Mouse (Mus musculus) macrophage (primary cell): ENCODE measurements around the gene Babam1. TPM values are rescaled to one million over a fixed set of nuclear protein-coding genes. Genes with fewer than 3 reads are reported as not detected.
"Not testable (repeated sequence)": the region's sequence is repeated elsewhere in the genome, so short reads cannot be mapped to it uniquely, and the experiment has no call there.

Experiments
- H3K27ac ChIP-seq: fragments of 350-480 bp; formaldehyde crosslinking; 2 replicates; pipeline ENCODE4 v1.9.0; 2021
- H3K36me3 ChIP-seq: fragments of 350-480 bp; formaldehyde crosslinking; 2 replicates; pipeline ENCODE4 v1.9.0; 2021; ENCODE audit errors: inconsistent target
- H3K4me3 ChIP-seq: fragments of 350-480 bp; formaldehyde crosslinking; 2 replicates; pipeline ENCODE4 v1.9.0; 2021; ENCODE audit errors: inconsistent target
- H3K79me2 ChIP-seq: fragments of 350-480 bp; formaldehyde crosslinking; 2 replicates; pipeline ENCODE4 v1.9.0; 2021; ENCODE audit errors: inconsistent target
- WGBS: methylation state at CpG from one replicate; pipeline ENCODE4 v1.1.7; 2026; ENCODE audit warnings: inconsistent platforms; ENCODE audit not compliant: missing documents; 5-methylcytosine and 5-hydroxymethylcytosine counted together
- polyA plus RNA-seq: library from polyadenylated mRNA; stranded (reverse); fragments of 250-400 nt; gene quantifications from 3 replicates; pipeline ENCODE4 v1.2.4, GENCODE M21; 2018; ENCODE audit warnings: inconsistent platforms

Babam1 gene
- polyA plus RNA-seq, 1 experiment from 2014 or later, result 91.2 TPM

DNA sequence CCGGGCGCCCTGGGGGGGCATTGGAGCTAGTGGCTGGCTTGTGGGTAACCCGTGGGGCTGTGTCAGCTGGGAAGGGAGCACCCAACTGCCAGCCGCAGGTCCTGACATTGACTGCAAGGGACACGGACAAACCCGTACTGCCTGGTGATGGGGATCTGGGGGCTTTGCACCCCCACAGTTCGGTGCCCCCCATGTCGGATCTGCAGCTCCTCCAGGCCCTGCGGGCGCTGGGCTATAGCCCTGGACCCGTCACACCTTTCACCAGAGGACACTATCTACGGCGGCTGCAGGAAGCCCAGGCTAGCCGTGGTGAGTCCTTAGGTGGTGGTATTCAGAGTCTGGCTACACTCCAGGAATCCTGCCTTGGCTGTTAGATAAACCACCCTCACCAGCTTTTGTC lies 10.8 kb downstream of the Babam1 start:
- 88% methylated on average over 13 of the region's 14 CpGs for WGBS
- peaks cover 3% of the 10 kb centered on the region; the same call in 1 of the 2 replicates for H3K79me2 ChIP-seq
- H3K4me3 ChIP-seq, result no peak overlapping the region
- no peak overlapping the region for H3K27ac ChIP-seq
- no peaks in the 10 kb centered on the region for H3K36me3 ChIP-seq

DNA sequence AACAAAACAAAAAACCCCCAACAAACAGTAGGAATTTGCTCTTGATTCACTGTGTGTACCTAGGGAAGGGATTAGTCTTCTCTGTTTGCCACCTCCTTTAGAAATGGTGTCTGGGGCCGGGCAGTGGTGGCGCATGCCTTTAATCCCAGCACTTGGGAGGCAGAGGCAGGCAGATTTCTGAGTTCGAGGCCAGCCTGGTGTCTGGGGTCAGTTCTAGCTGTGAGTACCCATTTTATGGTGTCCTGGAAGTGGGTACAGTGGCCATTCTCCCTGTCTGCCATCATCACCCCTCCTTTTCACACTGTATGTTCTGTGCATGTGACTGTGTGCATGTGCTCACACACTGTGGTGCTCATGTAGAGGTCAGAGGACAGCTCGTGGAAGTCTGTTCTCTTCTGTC lies 11.6 kb downstream of the Babam1 start:
- Histone ChIP-seq H3K79me2 (peaks cover 3% of the 10 kb centered on the region; the same call in 1 of the 2 replicates), H3K4me3 (no peak overlapping the region), H3K27ac (no peak overlapping the region), H3K36me3 (no peaks in the 10 kb centered on the region)
- WGBS, result 91% methylated on average over 4 of the region's 4 CpGs

DNA sequence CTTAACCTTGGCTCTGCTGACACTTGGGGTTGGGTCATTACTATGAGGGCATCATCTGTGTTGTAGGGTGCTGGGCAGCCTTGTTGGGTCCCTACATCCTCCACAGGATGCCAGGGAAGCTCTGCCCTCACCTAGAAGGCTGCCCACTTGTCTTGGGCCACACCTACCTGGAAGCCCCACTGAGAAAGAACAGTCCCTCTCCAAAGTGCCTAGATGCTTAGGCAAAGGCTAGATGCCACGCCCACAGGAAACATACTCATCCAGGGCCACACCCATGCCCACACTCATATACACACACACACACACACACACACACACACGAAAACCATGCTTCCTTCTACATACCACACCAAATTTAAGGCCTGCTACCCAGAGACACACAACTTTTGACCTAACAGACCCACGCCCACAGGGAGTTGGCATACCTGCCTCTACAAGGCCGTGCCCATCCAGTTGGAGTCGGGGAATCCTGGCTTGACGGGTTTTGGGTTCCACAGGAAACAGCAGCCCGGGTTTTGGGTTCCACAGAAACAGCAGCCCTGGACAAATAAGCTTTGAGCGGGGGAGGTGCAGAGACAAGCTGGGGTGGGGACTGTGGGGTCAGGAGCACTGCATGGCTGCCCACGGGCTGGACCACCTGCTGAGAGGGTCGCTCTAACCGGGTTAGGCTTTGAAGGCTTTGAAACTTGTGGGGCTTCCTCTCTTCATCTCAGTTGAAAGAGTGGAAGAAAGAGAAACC lies 15.0 kb downstream of the Babam1 start:
- no peaks in the 10 kb centered on the region; the same call in 1 of the 2 replicates for H3K79me2 ChIP-seq
- 54% methylated on average over 9 of the region's 11 CpGs for WGBS
- H3K27ac ChIP-seq, result no peak overlapping the region
- no peaks in the 10 kb centered on the region for H3K36me3 ChIP-seq
- H3K4me3 ChIP-seq, result no peak overlapping the region

DNA sequence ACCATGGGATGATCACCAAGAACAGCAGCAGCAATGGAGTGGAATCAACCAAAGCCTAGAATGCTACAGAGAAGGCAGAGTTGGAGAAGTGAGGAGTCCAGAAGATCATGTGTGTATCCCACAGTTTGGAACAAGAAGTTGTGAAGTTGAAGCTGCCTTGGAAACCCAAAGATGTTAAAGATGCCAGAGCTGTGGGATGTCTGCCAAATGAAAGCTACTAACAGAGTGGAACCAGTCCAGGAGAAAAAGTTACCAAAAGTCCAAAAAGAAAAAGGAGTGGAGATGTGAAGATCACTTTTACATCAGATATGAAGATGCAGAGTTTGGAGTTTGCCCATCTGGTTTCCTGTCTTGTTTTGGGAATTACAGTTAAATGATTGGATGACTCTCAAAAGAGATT lies 25.5 kb downstream of the Babam1 start:
- Histone ChIP-seq H3K36me3 (no peaks in the 10 kb centered on the region), H3K27ac (no peak overlapping the region), H3K79me2 (no peaks in the 10 kb centered on the region), H3K4me3 (no peak overlapping the region)

DNA sequence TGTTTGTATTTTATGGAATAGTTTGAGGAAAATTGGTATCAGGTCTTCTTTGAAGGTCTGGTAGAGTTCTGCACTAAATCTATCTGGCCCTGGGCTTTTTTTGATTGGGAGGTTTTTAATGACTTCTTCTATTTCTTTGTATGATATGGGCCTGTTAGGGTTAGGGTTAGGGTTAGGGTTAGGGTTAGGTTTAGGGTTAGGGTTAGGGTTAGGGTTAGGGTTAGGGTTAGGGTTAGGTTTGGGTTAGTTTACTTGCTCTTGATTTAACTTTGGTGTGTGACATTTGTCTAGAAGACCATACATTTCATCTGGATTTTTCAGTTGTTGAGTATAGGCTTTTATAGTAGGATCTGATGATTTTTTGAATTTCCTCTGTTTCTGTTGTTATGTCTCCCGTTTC lies 36.3 kb downstream of the Babam1 start:
- not testable (repeated sequence) for H3K36me3 ChIP-seq, H3K27ac ChIP-seq, H3K79me2 ChIP-seq, H3K4me3 ChIP-seq
- WGBS, result 89% methylated on average over 1 of the region's 1 CpGs

DNA sequence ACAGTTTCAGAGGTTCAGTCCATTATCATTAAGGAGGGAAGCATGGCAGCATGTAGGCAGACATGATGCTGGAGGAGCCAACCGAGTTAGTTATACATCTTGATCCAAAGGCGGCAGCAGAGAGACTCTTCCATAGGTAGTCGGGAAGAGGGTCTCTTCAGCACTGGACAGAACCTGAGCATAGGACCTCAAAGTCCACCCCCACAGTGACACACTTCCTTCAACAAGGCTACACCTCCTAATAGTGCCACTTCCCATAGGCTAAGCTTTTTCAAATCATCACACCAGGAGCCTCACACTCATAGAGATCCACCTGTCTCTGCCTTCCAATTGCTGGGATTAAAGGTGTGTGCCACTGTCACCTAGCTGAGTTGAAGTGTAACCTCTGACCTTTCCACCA lies 40.4 kb downstream of the Babam1 start:
- no peaks in the 10 kb centered on the region for H3K36me3 ChIP-seq
- WGBS, result 63% methylated on average over 3 of the region's 3 CpGs
- no peak overlapping the region for H3K27ac ChIP-seq
- no peaks in the 10 kb centered on the region for H3K79me2 ChIP-seq
- H3K4me3 ChIP-seq, result no peak overlapping the region

DNA sequence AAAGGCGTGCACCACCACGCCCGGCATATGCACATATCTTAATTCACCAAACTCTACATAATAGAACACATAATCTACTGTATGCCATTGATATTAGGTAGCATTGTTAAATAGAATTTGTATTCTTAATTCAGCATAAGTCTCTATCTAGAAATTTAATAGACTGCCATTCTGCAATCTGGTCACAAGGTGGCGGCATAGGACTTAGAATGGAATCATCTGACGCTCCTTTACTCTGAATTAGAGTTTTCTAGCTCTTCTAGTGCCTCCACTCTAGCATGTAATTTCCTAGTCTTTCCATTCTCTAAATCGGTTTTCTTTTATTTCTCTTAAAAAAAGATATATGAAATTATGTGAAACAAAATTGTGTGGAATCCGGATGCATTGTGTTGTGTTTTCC lies 44.7 kb downstream of the Babam1 start:
- no peak overlapping the region for H3K4me3 ChIP-seq
- WGBS, result 0% methylated on average over 7 of the region's 7 CpGs
- no peak overlapping the region for H3K27ac ChIP-seq
- no peaks in the 10 kb centered on the region for H3K79me2 ChIP-seq
- no peaks in the 10 kb centered on the region for H3K36me3 ChIP-seq

DNA sequence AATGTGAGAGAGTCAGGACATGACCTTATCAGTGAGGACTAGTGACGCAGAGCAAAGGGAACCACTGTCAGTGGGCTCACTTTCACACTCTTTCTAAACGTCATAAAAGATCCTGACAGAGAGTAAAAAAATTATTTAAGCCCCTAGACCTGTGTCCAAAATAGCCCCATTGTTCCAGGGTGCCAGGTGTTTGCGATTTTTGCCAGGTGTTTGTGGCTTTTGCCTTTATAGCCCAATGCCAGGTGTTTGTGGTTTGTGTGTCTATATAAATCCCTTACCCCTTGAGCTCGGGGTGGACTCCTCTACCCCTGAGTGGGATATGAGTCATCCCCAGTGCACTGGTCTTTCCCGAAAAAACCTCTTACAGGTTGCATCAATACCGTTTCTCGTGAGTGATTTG lies 48.4 kb downstream of the Babam1 start:
- Histone ChIP-seq H3K4me3 (no peak overlapping the region), H3K36me3 (no peaks in the 10 kb centered on the region), H3K27ac (no peak overlapping the region), H3K79me2 (no peaks in the 10 kb centered on the region)
- WGBS, result 78% methylated on average over 6 of the region's 7 CpGs

DNA sequence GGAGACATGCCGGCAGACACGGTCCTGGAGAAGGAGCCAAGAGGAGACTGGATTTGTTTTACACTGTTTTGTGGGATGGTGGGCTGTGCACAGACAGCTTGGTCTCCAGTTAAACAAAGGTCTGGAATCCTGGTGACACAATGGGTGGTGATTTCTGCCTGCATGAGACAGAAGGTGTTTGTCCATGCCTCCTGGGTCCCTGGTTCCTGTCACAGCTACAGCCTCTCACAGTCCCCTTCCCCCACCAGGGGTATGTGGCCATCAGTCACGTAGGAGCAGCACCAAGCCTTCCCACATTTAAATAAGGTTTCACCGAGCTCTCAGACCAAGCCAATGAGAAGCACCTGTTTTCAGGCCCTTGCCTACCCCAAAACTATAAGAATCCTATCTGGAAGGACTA lies 54.7 kb downstream of the Babam1 start:
- WGBS, result 96% methylated on average over 4 of the region's 4 CpGs
- H3K27ac ChIP-seq, result no peak overlapping the region
- no peaks in the 10 kb centered on the region for H3K79me2 ChIP-seq
- H3K4me3 ChIP-seq, result no peak overlapping the region
- no peaks in the 10 kb centered on the region for H3K36me3 ChIP-seq

DNA sequence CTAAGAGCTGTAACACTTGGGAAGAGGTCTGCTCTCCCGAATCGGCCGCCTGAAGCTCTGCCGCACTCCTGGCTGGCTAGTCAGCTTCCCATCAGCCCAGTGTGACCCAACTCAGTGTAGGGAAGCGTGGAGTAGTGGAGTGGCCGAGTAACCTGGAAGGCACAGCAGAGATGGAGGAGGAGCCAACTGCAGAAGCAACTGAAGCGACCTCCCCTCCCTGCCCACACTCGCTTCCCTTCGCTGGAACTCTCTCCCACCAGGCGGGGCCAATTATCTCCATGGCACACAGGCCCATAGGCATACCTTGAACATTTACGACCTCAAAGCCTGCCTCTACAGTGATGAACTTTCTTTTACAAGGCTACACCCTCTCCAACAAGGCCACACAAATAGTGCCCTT lies 55.1 kb downstream of the Babam1 start:
- Histone ChIP-seq H3K36me3 (no peaks in the 10 kb centered on the region), H3K4me3 (no peak overlapping the region), H3K79me2 (no peaks in the 10 kb centered on the region), H3K27ac (no peak overlapping the region)
- WGBS, result 75% methylated on average over 10 of the region's 11 CpGs

DNA sequence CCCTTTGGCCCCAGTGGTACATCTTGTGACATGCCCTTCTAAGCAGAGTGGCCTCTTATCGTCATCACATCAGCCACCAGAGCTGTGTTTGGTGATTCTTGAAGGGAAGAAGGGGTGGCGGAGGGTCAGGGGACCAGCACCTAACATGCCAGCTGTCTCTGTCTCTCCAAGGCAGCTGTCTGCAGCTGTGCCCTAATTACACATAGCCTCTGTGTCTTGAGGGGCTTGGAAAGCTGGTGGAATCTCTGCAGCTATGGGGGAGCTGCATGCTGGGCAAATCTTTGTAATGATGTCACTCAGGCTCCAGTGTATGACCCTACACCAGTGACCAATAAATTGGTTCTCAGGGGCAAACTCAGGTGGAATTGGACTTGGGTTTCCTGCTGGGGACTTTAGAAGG lies 56.0 kb downstream of the Babam1 start:
- Histone ChIP-seq H3K27ac (no peak overlapping the region), H3K79me2 (no peaks in the 10 kb centered on the region)
- WGBS, result 83% methylated on average over 2 of the region's 2 CpGs

More for the DNA sequence above, 56.0 kb downstream of the Babam1 start:
- no peaks in the 10 kb centered on the region for H3K36me3 ChIP-seq
- H3K4me3 ChIP-seq, result no peak overlapping the region

Other genes with a start within 250 kb of the Babam1 start
- gene Myo9b, start 124.1 kb upstream of the Babam1 start, polyA plus RNA-seq, result 89.8 to 105 TPM (median 97.3 TPM) in 3 replicates
- 38.3 to 72.4 TPM (median 41.3 TPM) in 3 replicates for gene Haus8, start 123.9 kb upstream of the Babam1 start, polyA plus RNA-seq
- gene Use1, start 30.0 kb upstream of the Babam1 start, polyA plus RNA-seq, result 88.4 to 157 TPM (median 128 TPM) in 3 replicates
- 10.2 to 15.8 TPM (median 13.3 TPM) in 3 replicates for gene Ocel1, start 25.6 kb upstream of the Babam1 start, polyA plus RNA-seq
- gene Nr2f6, start 14.9 kb upstream of the Babam1 start, polyA plus RNA-seq, result 3.7 to 12.5 TPM (median 11.6 TPM) in 3 replicates
- not detected in 3 replicates for gene Ushbp1, start 1.1 kb upstream of the Babam1 start, polyA plus RNA-seq
- 0.33 to 1.1 TPM in 2 of 3 replicates, not detected in the other for gene Ankle1, start 9.1 kb downstream of the Babam1 start, polyA plus RNA-seq
- gene Abhd8, start 66.8 kb downstream of the Babam1 start, polyA plus RNA-seq, result 3.6 to 9.9 TPM (median 9.8 TPM) in 3 replicates
- gene Mrpl34, start 68.1 kb downstream of the Babam1 start, polyA plus RNA-seq, result 46.4 to 67.5 TPM (median 63.1 TPM) in 3 replicates
- 36.3 to 50.7 TPM (median 38.5 TPM) in 3 replicates for gene Dda1, start 72.3 kb downstream of the Babam1 start, polyA plus RNA-seq
- gene Ano8, start 89.1 kb downstream of the Babam1 start, polyA plus RNA-seq, result 3.4 to 7.2 TPM (median 6.4 TPM) in 3 replicates
- 4.0 to 12.7 TPM (median 11.4 TPM) in 3 replicates for gene Gtpbp3, start 91.2 kb downstream of the Babam1 start, polyA plus RNA-seq
- 0.28 to 0.96 TPM in 2 of 3 replicates, not detected in the other for gene Plvap, start 114.9 kb downstream of the Babam1 start, polyA plus RNA-seq
- gene Ccdc194, start 128.8 kb downstream of the Babam1 start, polyA plus RNA-seq, result 0.12 to 0.17 TPM in 2 of 3 replicates, not detected in the other
- gene Bst2, start 140.6 kb downstream of the Babam1 start, polyA plus RNA-seq, result 155 to 1,074 TPM (median 938 TPM) in 3 replicates
- gene Mvb12a, start 146.1 kb downstream of the Babam1 start, polyA plus RNA-seq, result 30.1 to 92.7 TPM (median 76.2 TPM) in 3 replicates
- 3.2 to 9.9 TPM (median 8.7 TPM) in 3 replicates for gene Tmem221, start 162.0 kb downstream of the Babam1 start, polyA plus RNA-seq
- not detected in 3 replicates for gene Nxnl1, start 169.7 kb downstream of the Babam1 start, polyA plus RNA-seq
- gene Slc27a1, start 172.0 kb downstream of the Babam1 start, polyA plus RNA-seq, result 59.7 to 109 TPM (median 64.8 TPM) in 3 replicates
- gene Pgls, start 195.3 kb downstream of the Babam1 start, polyA plus RNA-seq, result 36.7 to 133 TPM (median 114 TPM) in 3 replicates
- 0.53 to 1.2 TPM (median 0.94 TPM) in 3 replicates for gene Fam129c, start 200.8 kb downstream of the Babam1 start, polyA plus RNA-seq
- gene Colgalt1, start 214.1 kb downstream of the Babam1 start, polyA plus RNA-seq, result 108 to 170 TPM (median 143 TPM) in 3 replicates